Mouse (Mus musculus) CH12.LX (cell line): ENCODE measurements around the gene Igdcc4. TPM values are rescaled to one million over a fixed set of nuclear protein-coding genes. Genes with fewer than 3 reads are reported as not detected.
A peak's percentile ranks its signal among the peaks of the same experiment; 100 is the strongest.

ENCODE experiments used
- DNase-seq: peaks from one replicate; pipeline ENCODE4 v3.0.0-alpha.2; 2013; ENCODE audit errors: extremely low read depth
- H3K27ac ChIP-seq: 2 replicates; pipeline ENCODE4 v1.5.1; 2012; ENCODE audit warnings: low read depth, mild to moderate bottlenecking, control low read depth, moderate library complexity; ENCODE audit not compliant: insufficient read depth
- H3K27me3 ChIP-seq: replicated peaks from 2 replicates; pipeline ENCODE3; 2012; ENCODE audit warnings: inconsistent platforms
- H3K36me3 ChIP-seq, 2 experiments: replicated peaks in 1 of 2; 2 replicates each; pipeline versions ENCODE3 to v1.6.1; 2012; ENCODE audit warnings: inconsistent platforms in 1 of 2, low read length in 1 of 2, mild to moderate bottlenecking in 1 of 2, mixed read lengths in 1 of 2, moderate library complexity in 1 of 2; ENCODE audit not compliant: control insufficient read depth in 1 of 2, insufficient read depth in 1 of 2
- H3K4me1 ChIP-seq, 2 experiments: 2 replicates each; pipeline ENCODE4 v1.6.1; 2012; ENCODE audit warnings: inconsistent platforms in 1 of 2, moderate library complexity in 1 of 2; ENCODE audit not compliant: insufficient read depth in 2 of 2, control insufficient read depth in 1 of 2
- H3K4me2 ChIP-seq: 2 replicates; pipeline ENCODE4 v1.6.1; 2012; ENCODE audit warnings: low read depth, mild to moderate bottlenecking, control low read depth; ENCODE audit not compliant: poor library complexity, insufficient read depth, severe bottlenecking
- H3K4me3 ChIP-seq, 3 experiments: fragments of 150-350 bp in 1 of 3; sonication (generic) in 1 of 3; replicated peaks in 1 of 3; 2 replicates each; pipeline versions ENCODE3 to v1.5.1; 2011 to 2012; ENCODE audit warnings: low read depth in 2 of 3, low read length in 2 of 3, mild to moderate bottlenecking in 2 of 3, moderate library complexity in 2 of 3, control low read depth in 1 of 3, improper control_type of control experiment in 1 of 3, inconsistent platforms in 1 of 3, mixed read lengths in 1 of 3; ENCODE audit not compliant: poor library complexity in 1 of 3
- H3K79me2 ChIP-seq: replicated peaks from 2 replicates; pipeline ENCODE4 v1.6.1; 2012; ENCODE audit warnings: mild to moderate bottlenecking, moderate library complexity; ENCODE audit not compliant: control insufficient read depth, poor library complexity, insufficient read depth, severe bottlenecking; ENCODE audit errors: extremely low read depth
- H3K9ac ChIP-seq: 2 replicates; pipeline ENCODE4 v1.6.1; 2012; ENCODE audit warnings: low read depth, mild to moderate bottlenecking, control low read depth, moderate library complexity; ENCODE audit not compliant: insufficient read depth
- H3K9me3 ChIP-seq: replicated peaks from 2 replicates; pipeline ENCODE3; 2012; ENCODE audit warnings: low read length, inconsistent platforms, mixed read lengths
- CTCF ChIP-seq, 2 experiments: IDR thresholded peaks in 1 of 2; conservative IDR thresholded peaks in 1 of 2; 2 replicates each; pipeline ENCODE4 v1.5.1; 2011 to 2012; ENCODE audit warnings: low read depth in 2 of 2, low read length in 2 of 2, improper control_type of control experiment in 1 of 2, inconsistent platforms in 1 of 2, mild to moderate bottlenecking in 1 of 2, moderate library complexity in 1 of 2
- ELF1 ChIP-seq: IDR thresholded peaks from 2 replicates; pipeline ENCODE4 v1.6.1; 2014; ENCODE audit warnings: low read depth, mild to moderate bottlenecking, inconsistent platforms, low read length, improper control_type of control experiment
- EP300 ChIP-seq: IDR thresholded peaks from 2 replicates; pipeline ENCODE4 v1.6.1; 2011; ENCODE audit warnings: low read length, improper control_type of control experiment
- ETS1 ChIP-seq: conservative IDR thresholded peaks from 2 replicates; pipeline ENCODE4 v1.6.1; 2012; ENCODE audit warnings: low read depth, mild to moderate bottlenecking, inconsistent platforms, low read length, improper control_type of control experiment, moderate library complexity
- GABPA ChIP-seq: IDR thresholded peaks from 2 replicates; pipeline ENCODE4 v1.6.1; 2012; ENCODE audit warnings: low read depth, low read length, improper control_type of control experiment, inconsistent platforms; ENCODE audit not compliant: insufficient replicate concordance
- IRF4 ChIP-seq: IDR thresholded peaks from 2 replicates; pipeline ENCODE4 v1.6.1; 2014; ENCODE audit warnings: low read depth, mild to moderate bottlenecking, inconsistent platforms, low read length, improper control_type of control experiment
- JUN ChIP-seq: IDR thresholded peaks from 2 replicates; pipeline ENCODE4 v1.6.1; 2011; ENCODE audit warnings: low read depth, mild to moderate bottlenecking, low read length, improper control_type of control experiment, moderate library complexity; ENCODE audit not compliant: insufficient read depth
- KAT2A ChIP-seq: IDR thresholded peaks from 2 replicates; pipeline ENCODE4 v1.6.1; 2012; ENCODE audit warnings: low read length, improper control_type of control experiment, inconsistent platforms; ENCODE audit not compliant: insufficient replicate concordance
- MAFK ChIP-seq: IDR thresholded peaks from 2 replicates; pipeline ENCODE4 v1.6.1; 2011; ENCODE audit warnings: low read length, improper control_type of control experiment; ENCODE audit not compliant: insufficient replicate concordance
- MAZ ChIP-seq: IDR thresholded peaks from 2 replicates; pipeline ENCODE4 v1.6.1; 2012; ENCODE audit warnings: low read depth, mild to moderate bottlenecking, inconsistent platforms, low read length, improper control_type of control experiment, moderate library complexity
- MEF2A ChIP-seq: IDR thresholded peaks from 2 replicates; pipeline ENCODE4 v1.6.1; 2014; ENCODE audit warnings: low read depth, mild to moderate bottlenecking, inconsistent platforms, low read length, improper control_type of control experiment, borderline replicate concordance
- MXI1 ChIP-seq: IDR thresholded peaks from 2 replicates; pipeline ENCODE4 v1.6.1; 2011; ENCODE audit warnings: mild to moderate bottlenecking, low read depth, low read length, improper control_type of control experiment
- MYC ChIP-seq: IDR thresholded peaks from 2 replicates; pipeline ENCODE4 v1.6.1; 2011; ENCODE audit warnings: low read depth, mild to moderate bottlenecking, improper control_type of control experiment, low read length
- NELFE ChIP-seq: IDR thresholded peaks from 2 replicates; pipeline ENCODE4 v1.6.1; 2011; ENCODE audit warnings: low read depth, low read length, improper control_type of control experiment
- NRF1 ChIP-seq: IDR thresholded peaks from 2 replicates; pipeline ENCODE4 v1.6.1; 2014; ENCODE audit warnings: low read depth, mild to moderate bottlenecking, inconsistent platforms, low read length, improper control_type of control experiment, moderate library complexity
- PAX5 ChIP-seq: IDR thresholded peaks from 2 replicates; pipeline ENCODE4 v1.6.1; 2012; ENCODE audit warnings: low read length, inconsistent platforms, mixed read lengths
- POLR2AphosphoS2 ChIP-seq: IDR thresholded peaks from 2 replicates; pipeline ENCODE4 v1.6.1; 2011; ENCODE audit warnings: low read depth, low read length, improper control_type of control experiment
- RAD21 ChIP-seq: IDR thresholded peaks from 2 replicates; pipeline ENCODE4 v1.6.1; 2011; ENCODE audit warnings: low read depth, mild to moderate bottlenecking, low read length, improper control_type of control experiment, moderate library complexity
- RCOR1 ChIP-seq: conservative IDR thresholded peaks from 2 replicates; pipeline ENCODE4 v1.6.1; 2012; ENCODE audit warnings: low read depth, mild to moderate bottlenecking, inconsistent platforms, low read length, improper control_type of control experiment
- SIN3A ChIP-seq: IDR thresholded peaks from 2 replicates; pipeline ENCODE4 v1.6.1; 2012; ENCODE audit warnings: low read length, improper control_type of control experiment, inconsistent platforms
- SMC3 ChIP-seq: IDR thresholded peaks from 2 replicates; pipeline ENCODE4 v1.6.1; 2011; ENCODE audit warnings: low read depth, low read length, improper control_type of control experiment
- TBP ChIP-seq: conservative IDR thresholded peaks from 2 replicates; pipeline ENCODE4 v1.6.1; 2011; ENCODE audit warnings: low read depth, low read length, improper control_type of control experiment
- TCF12 ChIP-seq: IDR thresholded peaks from 2 replicates; pipeline ENCODE4 v1.6.1; 2014; ENCODE audit warnings: low read depth, mild to moderate bottlenecking, inconsistent platforms, low read length, improper control_type of control experiment
- UBTF ChIP-seq: IDR thresholded peaks from 2 replicates; pipeline ENCODE4 v1.6.1; 2012; ENCODE audit warnings: low read depth, mild to moderate bottlenecking, inconsistent platforms, low read length, improper control_type of control experiment, moderate library complexity
- ZC3H11A ChIP-seq: IDR thresholded peaks from 2 replicates; pipeline ENCODE4 v1.6.1; 2012; ENCODE audit warnings: low read depth, mild to moderate bottlenecking, inconsistent platforms, low read length, improper control_type of control experiment
- ZKSCAN1 ChIP-seq: IDR thresholded peaks from 2 replicates; pipeline ENCODE4 v1.6.1; 2012; ENCODE audit warnings: low read depth, inconsistent platforms, low read length, improper control_type of control experiment, borderline replicate concordance
- ZNF384 ChIP-seq: IDR thresholded peaks from 2 replicates; pipeline ENCODE4 v1.6.1; 2012; ENCODE audit warnings: low read depth, low read length, improper control_type of control experiment, inconsistent platforms
- dilution Hi-C: fragments of 300-500 bp; cut with MboI; formaldehyde crosslinking; loops from 2 replicates; pipeline ENCODE4 v1.14.3; 2020; ENCODE audit warnings: low sequenced_read_pairs; ENCODE audit not compliant: extremely low pct_unique_long_range_greater_than_20kb, extremely low pct_ligation_motif_present
- in situ Hi-C: fragments of 300-500 bp; cut with MboI; formaldehyde crosslinking; loops from 3 replicates; pipeline ENCODE4 v1.14.3; 2019; ENCODE audit warnings: low sequenced_read_pairs, low pct_ligation_motif_present, low pct_unique_long_range_greater_than_20kb, mixed read lengths
- polyA plus RNA-seq: library from polyadenylated mRNA; unstranded; fragments of >175 nt; gene quantifications from 2 replicates; pipeline ENCODE4 v1.2.1, GENCODE M21; 2012; ENCODE audit warnings: low read depth; ENCODE audit not compliant: insufficient read length
- total RNA-seq, 2 experiments: library from RNA; depleted of rRNA; stranded (reverse); fragments of 300-350 nt in 1 of 2; fragments of >200 nt in 1 of 2; gene quantifications; 2 replicates each; pipeline ENCODE4 v1.2.3; 2012 to 2014

Igdcc4 gene
- total and polyA plus RNA-seq, 3 experiments: 0.13 to 0.23 TPM; not detected in 1

- H3K4me3 ChIP-seq: no peak overlapping the region
- H3K4me1 ChIP-seq: peaks cover 18 to 33% of the 10 kb centered on the region in 2 experiments
- in situ Hi-C loops: no loop called here
- H3K36me3 ChIP-seq: no peaks in the 10 kb centered on the region
- no peak overlapping the region for H3K9ac ChIP-seq
- no peak overlapping the region for H3K27ac ChIP-seq
- TF ChIP-seq ETS1 (no peak), ZKSCAN1 (no peak), RCOR1 (no peak), EP300 (no peak), TCF12 (no peak), SMC3 (no peak), RAD21 (no peak), JUN (no peak), ZC3H11A (no peak), ELF1 (no peak)
- TF ChIP-seq, all 38 proteins: peak for 0
- H3K27me3 ChIP-seq: peaks cover 35% of the 10 kb centered on the region
- H3K4me2 ChIP-seq: no peak overlapping the region
- H3K9me3 ChIP-seq: no peaks in the 10 kb centered on the region
- H3K79me2 ChIP-seq: no peaks in the 10 kb centered on the region
- no peak for DNase-seq
- dilution Hi-C loops: no loop called here
Observed at GRCm38 (mm10) chr9:65131717-65132116, 30.4 kb downstream of the Igdcc4 start.

- H3K4me1 ChIP-seq: peaks cover 13 to 27% of the 10 kb centered on the region in 2 experiments; a peak in 3 of 4 replicates
- H3K4me3 ChIP-seq: no peak overlapping the region
- no peaks in the 10 kb centered on the region for H3K36me3 ChIP-seq
- TF ChIP-seq ZC3H11A (peak; percentile 84), PAX5 (no peak), CTCF (conservative IDR thresholded peaks at IDR 0.05 in 1 of 2, IDR thresholded peaks at IDR 0.05 in 1 of 2; ENCODE audit: low read depth in 2 of 2, low read length in 2 of 2) (peak; percentile 32 to 94; a peak in 3 of 4 replicates), IRF4 (peak; percentile 68), TBP (no peak), NRF1 (peak; percentile 49; the same call in 1 of the 2 replicates), MXI1 (no peak), MEF2A (peak; percentile 65; the same call in 1 of the 2 replicates), MYC (0 out of 2 replicates have a peak, but pooled peaks have one; percentile 23), MAFK (no peak), TCF12 (no peak), ZNF384 (no peak), GABPA (no peak), POLR2AphosphoS2 (no peak), ZKSCAN1 (no peak), SIN3A (no peak), RAD21 (peak; percentile 86), EP300 (0 out of 2 replicates have a peak, but pooled peaks have one; percentile 25), SMC3 (peak; percentile 99), MAZ (no peak), UBTF (no peak), NELFE (0 out of 2 replicates have a peak, but pooled peaks have one; percentile 51), KAT2A (no peak)
- TF ChIP-seq, all 38 proteins: peak for 10
- dilution Hi-C loops: no loop called here
- Histone ChIP-seq H3K9ac (no peak overlapping the region), H3K9me3 (no peaks in the 10 kb centered on the region), H3K27me3 (peaks cover 31% of the 10 kb centered on the region), H3K27ac (no peak overlapping the region), H3K79me2 (no peaks in the 10 kb centered on the region), H3K4me2 (no peak overlapping the region)
- DNase-seq: peak; percentile 77
- in situ Hi-C loops: no loop called here
Observed at GRCm38 (mm10) chr9:65133739-65134138, 32.5 kb downstream of the Igdcc4 start.
